Mouse (Mus musculus): ENCODE data around the gene Leo1. TPM values are rescaled to one million over a fixed set of nuclear protein-coding genes. Genes with fewer than 3 reads are reported as not detected.

Gene Leo1
- polyA plus RNA-seq, 1 experiment from 2014 or later, result 39.3 TPM

DNA sequence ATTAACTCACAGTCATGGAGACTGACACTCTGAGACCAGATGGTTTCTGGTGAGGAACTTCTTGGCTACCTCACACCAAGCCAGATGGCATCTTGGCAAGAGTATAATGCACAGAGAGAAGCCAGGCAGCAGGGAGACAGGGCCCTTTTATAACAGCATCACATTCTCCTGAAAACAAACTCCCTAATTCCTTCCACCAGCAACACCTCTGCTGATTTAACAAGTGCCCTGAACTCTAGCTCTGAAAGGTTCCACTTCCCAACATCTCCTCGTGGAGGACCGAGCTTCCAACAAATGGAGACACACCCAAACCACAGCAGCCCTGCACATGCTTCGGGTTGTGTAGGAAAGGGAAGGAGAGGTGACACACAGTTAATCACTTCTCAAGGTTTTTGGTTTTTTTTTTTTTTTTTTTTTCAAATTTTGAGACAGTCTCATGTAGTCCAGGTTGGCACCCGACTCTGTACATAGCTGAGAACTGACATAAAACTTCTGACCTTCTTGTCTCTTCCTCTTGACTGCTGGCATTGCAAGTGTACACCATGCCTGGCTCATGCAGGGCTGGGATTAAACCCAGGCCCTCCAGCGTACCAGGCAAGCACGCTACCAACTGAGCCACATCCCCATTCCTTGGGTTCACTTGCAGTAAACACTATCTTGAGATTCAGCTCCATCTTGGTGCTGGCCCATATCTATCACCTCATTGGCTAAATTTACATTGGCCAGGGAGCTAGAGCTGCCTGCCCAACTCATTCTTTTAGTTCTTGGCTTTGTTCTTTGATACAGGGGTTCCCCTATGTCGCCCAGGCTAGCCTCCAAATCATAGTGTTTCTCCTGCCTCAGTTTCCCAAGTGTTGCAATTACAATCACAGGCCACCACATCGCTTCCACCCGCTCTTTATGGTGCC, 13.7 kb upstream of the Leo1 start:
- no peak for ATAC-seq (ENCODE audit: insufficient read depth, low FRiP score, low read depth)
- WGBS, result 73% methylated on average over 9 of the region's 9 CpGs

GRCm38 (mm10) chr9:75428274-75428600, 13.1 kb upstream of the Leo1 start:
- whole genome bisulfite sequencing, result 61% methylated on average over 2 of the region's 2 CpGs
- Histone ChIP-seq H3K4me2 (no peak overlapping the region), H3K36me3 (no peaks in the 10 kb centered on the region), H3K9ac (no peak overlapping the region), H3K27ac (no peak overlapping the region), H3K9me3 (no peaks in the 10 kb centered on the region), H3K4me3 (replicated peaks) (no peak overlapping the region), H3K27me3 (replicated peaks) (no peaks in the 10 kb centered on the region), H3K4me1 (no peaks in the 10 kb centered on the region)
- ATAC-seq (ENCODE audit: insufficient read depth, low FRiP score, low read depth), result no peak

More for the DNA sequence above, 13.7 kb upstream of the Leo1 start:
- Histone ChIP-seq H3K9me3 (no peaks in the 10 kb centered on the region), H3K4me3 (replicated peaks) (no peak overlapping the region), H3K36me3 (no peaks in the 10 kb centered on the region), H3K27me3 (replicated peaks) (no peaks in the 10 kb centered on the region), H3K4me2 (no peak overlapping the region), H3K4me1 (no peaks in the 10 kb centered on the region), H3K9ac (no peak overlapping the region), H3K27ac (no peak overlapping the region)

- H3K36me3 ChIP-seq, result no peaks in the 10 kb centered on the region
- H3K4me3 ChIP-seq (replicated peaks), result no peak overlapping the region
- H3K9ac ChIP-seq, result no peak overlapping the region
These were observed 12.3 kb upstream of the Leo1 start for GRCm38 (mm10) chr9:75429040-75429439.

DNA sequence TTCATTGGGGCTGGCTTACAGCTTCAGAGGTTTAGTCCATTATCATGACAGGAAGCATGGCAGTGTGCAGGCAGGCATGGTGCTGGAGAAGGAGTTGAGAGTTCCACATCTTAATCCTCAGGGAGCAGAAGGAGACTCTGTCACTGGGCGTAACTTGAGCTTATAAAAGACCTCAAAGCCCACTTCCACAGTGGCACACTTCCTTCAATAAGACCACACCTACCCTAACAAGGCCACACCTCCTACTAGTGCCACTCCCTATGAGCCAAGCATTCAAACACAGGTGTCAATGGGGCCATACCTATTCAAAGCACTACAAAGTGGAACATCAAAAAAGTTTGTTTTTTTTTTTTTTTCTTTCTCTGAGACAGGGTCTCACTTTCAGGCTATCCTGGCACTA, 11.7 kb upstream of the Leo1 start:
- no peaks in the 10 kb centered on the region for H3K27me3 ChIP-seq (replicated peaks)
- H3K4me3 ChIP-seq (replicated peaks), result no peak overlapping the region
- no peak overlapping the region for H3K4me2 ChIP-seq
- ATAC-seq (ENCODE audit: insufficient read depth, low FRiP score, low read depth), result no peak
- no peaks in the 10 kb centered on the region for H3K9me3 ChIP-seq
- H3K27ac ChIP-seq, result no peak overlapping the region
- no peak overlapping the region for H3K9ac ChIP-seq
- 75% methylated on average over 1 of the region's 1 CpGs for WGBS
- no peaks in the 10 kb centered on the region for H3K36me3 ChIP-seq
- no peaks in the 10 kb centered on the region for H3K4me1 ChIP-seq

More at GRCm38 (mm10) chr9:75429040-75429439, 12.3 kb upstream of the Leo1 start:
- Histone ChIP-seq H3K9me3 (no peaks in the 10 kb centered on the region), H3K4me1 (no peaks in the 10 kb centered on the region), H3K27me3 (replicated peaks) (no peaks in the 10 kb centered on the region), H3K27ac (no peak overlapping the region), H3K4me2 (no peak overlapping the region)
- 76% methylated on average over 2 of the region's 2 CpGs for WGBS
- no peak for ATAC-seq (ENCODE audit: insufficient read depth, low FRiP score, low read depth)

DNA sequence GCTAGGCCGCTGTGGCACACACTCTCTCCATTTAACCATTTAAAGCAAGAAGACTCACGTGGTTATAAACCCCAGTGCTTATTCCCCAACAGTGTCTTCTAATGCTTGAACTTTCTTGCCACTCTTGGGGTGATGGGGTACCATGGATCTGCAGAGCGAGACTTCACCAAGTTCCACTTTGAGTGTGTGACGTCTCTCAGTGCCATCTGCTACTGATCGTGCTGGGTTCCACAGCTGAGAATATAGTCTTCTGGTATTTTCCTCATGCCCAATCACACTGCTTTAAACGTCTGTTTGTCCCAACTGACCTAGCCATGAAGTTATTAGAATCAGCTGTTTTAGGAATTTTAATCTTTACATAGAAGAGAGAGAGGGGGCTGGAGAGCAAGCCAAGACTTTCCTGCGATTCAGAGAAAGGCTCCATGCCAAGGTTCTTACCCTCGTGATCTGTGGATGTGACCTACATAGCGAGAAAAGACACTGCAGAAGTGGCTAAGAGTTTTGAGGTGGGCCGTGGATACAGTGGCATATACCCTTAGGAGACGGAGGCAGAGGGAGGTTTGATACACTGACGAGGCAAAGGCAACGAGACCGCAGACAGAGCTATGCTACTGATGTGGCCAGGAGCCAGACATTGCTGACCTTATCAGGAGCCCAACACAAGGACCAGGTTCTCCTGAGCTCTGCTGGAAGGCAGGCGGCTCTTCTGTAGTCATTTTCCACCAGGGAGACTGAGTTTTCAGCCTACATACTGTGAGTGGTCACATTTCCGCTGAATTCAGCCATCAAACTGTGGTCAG, 10.3 kb upstream of the Leo1 start:
- H3K4me2 ChIP-seq, result no peak overlapping the region
- H3K9me3 ChIP-seq, result no peaks in the 10 kb centered on the region
- H3K36me3 ChIP-seq, result no peaks in the 10 kb centered on the region
- H3K27ac ChIP-seq, result no peak overlapping the region
- no peaks in the 10 kb centered on the region for H3K27me3 ChIP-seq (replicated peaks)
- no peaks in the 10 kb centered on the region for H3K4me1 ChIP-seq
- WGBS, result 66% methylated on average over 16 of the region's 16 CpGs
- ATAC-seq (ENCODE audit: insufficient read depth, low FRiP score, low read depth), result no peak
- H3K4me3 ChIP-seq (replicated peaks), result no peak overlapping the region
- no peak overlapping the region for H3K9ac ChIP-seq

- Histone ChIP-seq H3K4me2 (no peak overlapping the region), H3K4me3 (replicated peaks) (no peak overlapping the region), H3K9me3 (no peaks in the 10 kb centered on the region), H3K36me3 (no peaks in the 10 kb centered on the region), H3K9ac (no peak overlapping the region), H3K4me1 (no peaks in the 10 kb centered on the region), H3K27me3 (replicated peaks) (no peaks in the 10 kb centered on the region), H3K27ac (no peak overlapping the region)
- ATAC-seq (ENCODE audit: insufficient read depth, low FRiP score, low read depth), result no peak
- 85% methylated on average over 3 of the region's 3 CpGs for WGBS
These were observed 8.6 kb upstream of the Leo1 start for GRCm38 (mm10) chr9:75432694-75433093.

DNA sequence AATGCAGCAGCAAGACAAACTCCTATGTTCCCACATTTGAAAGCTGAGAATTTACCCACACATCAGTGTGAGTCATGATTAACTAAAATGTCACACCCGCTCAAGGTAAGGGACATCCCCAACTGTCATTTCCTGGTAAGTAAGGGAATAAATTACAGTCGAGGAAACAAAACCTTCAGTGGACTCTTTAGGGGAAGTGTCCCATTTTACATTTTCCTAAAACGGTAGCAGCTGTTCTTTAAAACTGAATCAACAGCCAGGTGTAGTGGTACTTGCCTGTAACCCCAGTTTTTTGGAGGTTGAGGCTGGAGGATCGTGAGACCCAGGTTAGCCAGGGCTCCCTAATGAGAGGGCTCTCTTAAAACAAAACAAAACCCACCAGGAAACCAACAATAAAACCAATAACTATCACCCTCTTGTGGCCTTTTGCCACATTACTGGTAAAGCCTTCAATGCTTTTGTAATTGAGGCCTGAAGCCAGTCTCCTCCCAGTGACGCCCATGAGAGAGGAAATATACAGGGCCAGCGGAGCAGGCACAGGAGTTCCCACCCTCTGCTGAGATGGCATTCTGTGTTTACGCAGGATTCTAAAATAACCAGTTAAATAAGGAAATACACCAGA, 7.0 kb upstream of the Leo1 start:
- no peaks in the 10 kb centered on the region for H3K36me3 ChIP-seq
- ATAC-seq (ENCODE audit: insufficient read depth, low FRiP score, low read depth), result peak; percentile 30; the same call in 1 of the 2 replicates
- peak overlapping the region; percentile 3; the same call in 1 of the 2 replicates for H3K27ac ChIP-seq
- H3K4me1 ChIP-seq, result no peaks in the 10 kb centered on the region
- no peak overlapping the region for H3K9ac ChIP-seq
- H3K27me3 ChIP-seq (replicated peaks), result no peaks in the 10 kb centered on the region
- H3K4me3 ChIP-seq (replicated peaks), result no peak overlapping the region
- 40% methylated on average over 7 of the region's 7 CpGs for WGBS
- H3K9me3 ChIP-seq, result no peaks in the 10 kb centered on the region
- H3K4me2 ChIP-seq, result no peak overlapping the region

DNA sequence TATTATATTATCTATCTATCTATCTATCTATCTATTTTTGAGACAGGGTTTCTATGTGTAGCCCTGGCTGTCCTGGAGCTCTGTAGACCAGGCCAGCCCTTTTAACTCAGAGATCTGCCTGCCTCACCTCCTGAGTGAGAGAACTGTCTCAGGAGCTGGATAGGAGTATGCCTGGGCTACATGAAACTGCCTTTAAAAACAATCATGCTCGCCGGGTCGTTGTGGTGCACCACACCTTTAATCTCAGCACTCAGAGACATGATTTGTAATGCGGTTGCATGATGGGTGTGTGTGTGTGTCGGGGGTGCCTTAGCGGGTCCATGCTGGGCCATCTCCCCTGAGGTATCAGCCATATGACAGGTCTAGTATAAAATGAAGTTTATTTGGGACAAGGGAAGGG, 6.5 kb upstream of the Leo1 start:
- Histone ChIP-seq H3K9ac (no peak overlapping the region), H3K36me3 (no peaks in the 10 kb centered on the region), H3K4me2 (no peak overlapping the region), H3K9me3 (no peaks in the 10 kb centered on the region), H3K27me3 (replicated peaks) (no peaks in the 10 kb centered on the region), H3K4me3 (replicated peaks) (no peak overlapping the region), H3K4me1 (no peaks in the 10 kb centered on the region), H3K27ac (no peak overlapping the region)
- ATAC-seq (ENCODE audit: insufficient read depth, low FRiP score, low read depth), result no peak
- WGBS, result 71% methylated on average over 6 of the region's 6 CpGs

- H3K9me3 ChIP-seq, result no peaks in the 10 kb centered on the region
- H3K9ac ChIP-seq, result no peak overlapping the region
- no peak overlapping the region for H3K27ac ChIP-seq
- ATAC-seq (ENCODE audit: insufficient read depth, low FRiP score, low read depth), result no peak
- H3K4me1 ChIP-seq, result no peaks in the 10 kb centered on the region
- 83% methylated on average over 4 of the region's 4 CpGs for WGBS
- no peak overlapping the region for H3K4me2 ChIP-seq
- no peaks in the 10 kb centered on the region for H3K27me3 ChIP-seq (replicated peaks)
- no peak overlapping the region for H3K4me3 ChIP-seq (replicated peaks)
- H3K36me3 ChIP-seq, result no peaks in the 10 kb centered on the region
These were observed 6.0 kb upstream of the Leo1 start for GRCm38 (mm10) chr9:75435291-75435690.

GRCm38 (mm10) chr9:75435918-75436317, 5.4 kb upstream of the Leo1 start:
- no peaks in the 10 kb centered on the region for H3K4me1 ChIP-seq
- no peaks in the 10 kb centered on the region for H3K36me3 ChIP-seq
- 0 out of 2 replicates have a peak overlapping the region, but pooled peaks have one; percentile 8 for H3K4me2 ChIP-seq
- H3K9me3 ChIP-seq, result no peaks in the 10 kb centered on the region
- WGBS, result 6% methylated on average over 12 of the region's 12 CpGs
- H3K9ac ChIP-seq, result no peak overlapping the region
- ATAC-seq (ENCODE audit: insufficient read depth, low FRiP score, low read depth), result peak; percentile 51; the same call in 1 of the 2 replicates
- H3K27me3 ChIP-seq (replicated peaks), result no peaks in the 10 kb centered on the region
- H3K27ac ChIP-seq, result no peak overlapping the region
- H3K4me3 ChIP-seq (replicated peaks), result no peak overlapping the region

GRCm38 (mm10) chr9:75437653-75438385, 3.5 kb upstream of the Leo1 start:
- no peak overlapping the region for H3K9ac ChIP-seq
- WGBS, result 38% methylated on average over 6 of the region's 6 CpGs

More at GRCm38 (mm10) chr9:75437653-75438385, 3.5 kb upstream of the Leo1 start:
- Histone ChIP-seq H3K36me3 (no peaks in the 10 kb centered on the region), H3K27me3 (replicated peaks) (no peaks in the 10 kb centered on the region), H3K4me1 (peaks cover 6% of the 10 kb centered on the region), H3K4me2 (no peak overlapping the region), H3K9me3 (no peaks in the 10 kb centered on the region), H3K4me3 (replicated peaks) (no peak overlapping the region), H3K27ac (no peak overlapping the region)
- ATAC-seq (ENCODE audit: insufficient read depth, low FRiP score, low read depth), result no peak
